Mouse (Mus musculus): ENCODE measurements around the gene Atrx.

The Atrx gene

DNA sequence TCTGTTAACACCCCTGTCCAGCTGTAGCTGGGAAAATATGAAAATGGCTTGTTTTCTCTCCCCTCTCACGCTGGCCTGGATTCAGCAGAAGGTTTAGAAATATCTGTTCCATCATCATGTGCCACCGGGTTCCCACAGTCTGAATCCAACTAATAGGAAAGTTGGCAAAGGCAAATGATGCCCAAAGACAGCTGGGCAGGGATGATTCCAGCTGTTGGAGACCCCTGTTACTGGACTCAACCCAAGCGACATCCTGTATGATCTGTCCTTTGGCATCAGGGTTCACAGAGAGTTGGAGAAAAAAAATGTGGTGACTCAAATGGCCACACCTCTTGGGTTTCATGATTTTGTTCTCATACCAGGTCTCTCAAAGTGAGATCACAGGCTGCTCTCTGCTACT lies 161.3 kb downstream of the Atrx start:
- DNase-seq (ENCODE audit: low read depth, low spot score) = no peak

DNA sequence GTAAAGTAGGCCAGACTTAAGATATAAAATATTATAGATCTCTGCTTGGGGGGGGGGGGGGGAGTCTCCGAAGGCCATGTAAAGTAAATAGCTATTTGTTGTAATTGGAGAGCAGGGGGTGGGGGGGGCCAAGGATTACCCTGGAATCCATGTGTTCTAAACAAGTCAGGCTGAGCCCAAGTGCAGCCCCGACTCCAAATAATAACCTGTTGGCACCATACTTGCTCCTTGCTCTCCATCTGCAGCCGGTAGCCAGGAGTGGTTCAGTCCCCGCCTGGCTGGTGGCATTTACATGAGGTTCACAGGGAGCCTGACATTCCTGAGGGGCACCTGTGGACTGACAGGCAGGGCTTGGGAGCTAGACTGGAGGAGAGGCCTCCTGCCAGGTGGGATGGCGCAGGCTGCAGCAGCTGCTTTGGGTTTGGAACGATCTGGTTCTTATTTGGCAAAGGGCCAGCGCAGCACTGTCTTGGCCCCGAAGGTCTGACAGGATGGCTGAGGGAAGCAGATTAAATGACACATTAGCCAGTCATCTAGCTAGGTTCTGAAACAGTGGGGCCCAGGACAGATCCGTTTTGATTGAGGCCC lies 161.9 kb downstream of the Atrx start:
- DNase-seq (ENCODE audit: low read depth, low spot score) = peak; percentile 6

- DNase-seq (ENCODE audit: low read depth, low spot score) = peak; percentile 6
These were observed 163.2 kb downstream of the Atrx start for GRCm38 (mm10) chrX:105766013-105766412.

- DNase-seq (ENCODE audit: low read depth, low spot score) = no peak
These were observed 164.0 kb downstream of the Atrx start for GRCm38 (mm10) chrX:105765005-105765706.

GRCm38 (mm10) chrX:105764162-105765004 lies 164.8 kb downstream of the Atrx start, which contains the start of gene Fgf16:
TSS of gene Fgf16 (plus strand) at chrX:105764279.
- DNase-seq (ENCODE audit: low read depth, low spot score) = no peak

DNA sequence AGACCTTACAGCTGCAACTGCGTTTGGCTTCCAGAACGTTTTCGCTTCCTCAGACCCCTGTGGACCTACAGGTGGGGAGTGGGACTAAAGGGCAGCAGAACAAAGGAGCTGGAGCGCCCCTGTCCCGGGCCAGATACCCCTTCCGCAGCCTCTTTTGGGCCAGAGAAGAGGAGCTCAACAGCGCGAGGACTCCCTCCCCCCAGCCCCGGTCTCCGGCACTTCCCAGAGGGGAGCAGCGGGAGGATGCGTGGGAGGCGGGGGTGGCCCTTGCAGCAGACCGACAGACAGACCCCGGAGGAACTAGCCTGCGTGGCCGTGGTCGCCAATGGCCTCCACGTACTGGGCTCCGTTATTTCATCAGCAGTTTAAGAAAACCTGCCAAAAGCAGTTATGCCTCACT lies 165.6 kb downstream of the Atrx start:
- peak; percentile 7 for DNase-seq (ENCODE audit: low read depth, low spot score)

DNA sequence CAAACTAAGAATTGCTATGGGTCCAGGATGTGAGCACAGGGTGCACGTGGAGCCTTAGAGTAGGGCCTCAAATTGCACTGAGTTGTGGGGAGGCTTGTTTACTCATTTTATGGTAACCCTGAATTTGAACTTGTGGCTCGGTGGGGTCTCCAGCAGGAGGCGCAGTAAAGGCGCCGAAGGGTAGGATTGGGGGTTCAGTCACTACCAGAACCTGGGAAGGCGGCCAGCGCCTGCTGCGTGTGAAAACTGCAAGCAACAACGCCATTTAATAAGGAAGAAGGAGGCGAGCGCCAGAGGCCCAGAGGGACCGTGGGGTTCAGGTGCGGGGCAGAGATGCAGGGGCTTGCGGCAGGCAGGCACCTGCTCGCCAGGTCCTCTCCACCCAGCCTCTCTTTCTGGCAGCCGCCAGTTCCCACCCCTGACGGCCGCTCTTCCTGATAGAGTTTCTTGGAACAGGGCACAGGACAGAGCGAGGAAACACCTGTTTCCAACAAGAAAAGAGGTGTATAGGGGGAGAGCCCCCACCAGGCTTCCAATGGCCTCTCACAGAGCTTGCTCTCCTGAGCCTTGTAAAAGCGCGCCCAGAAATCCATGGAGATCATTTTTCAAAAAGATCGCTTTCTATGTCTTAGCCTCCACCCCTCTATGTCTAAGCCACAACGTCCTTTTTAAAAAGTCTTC lies 166.2 kb downstream of the Atrx start:
- peak; percentile 15 for DNase-seq (ENCODE audit: low read depth, low spot score)

All from brain, adult 2 months (tissue).